Mouse (Mus musculus) spleen, adult 2 months (tissue): Measurements from ENCODE around the gene Mgrn1.

ENCODE experiments used
- CTCF ChIP-seq: fragments of 200-500 bp; IDR thresholded peaks from 2 replicates; pipeline ENCODE4 v1.5.1; 2011; ENCODE audit warnings: mild to moderate bottlenecking, inconsistent platforms; ENCODE audit not compliant: insufficient read depth, insufficient read length, insufficient replicate concordance; ENCODE audit errors: extremely low read depth
- POLR2A ChIP-seq: fragments of 200-500 bp; IDR thresholded peaks from 2 replicates; pipeline ENCODE4 v1.6.1; 2011; ENCODE audit warnings: low read depth, low read length, inconsistent platforms

GRCm38 (mm10) chr16:4910758-4911157 lies 24.7 kb downstream of the Mgrn1 start:
- TF ChIP-seq CTCF = no peak
- TF ChIP-seq POLR2A = no peak
